Mouse (Mus musculus): ENCODE measurements around the gene Smoc1.

GRCm38 (mm10) chr12:81013496-81013895, 13.1 kb upstream of the Smoc1 start:
- TF ChIP-seq CTCF (IDR thresholded peaks at IDR 0.05; ENCODE audit: control insufficient read depth, insufficient read depth, insufficient replicate concordance, low read depth, low read length) (no peak), POLR2A (IDR thresholded peaks at IDR 0.05; ENCODE audit: control insufficient read depth, low read depth, low read length) (no peak)

All from testis, adult 2 months (tissue).